Mouse (Mus musculus) cerebellum, postnatal 14 days (tissue): ENCODE measurements around the gene Igfbp7.

Experiments used
- DNase-seq, 2 experiments: peaks; one replicate each; pipeline ENCODE4 v3.0.0; 2021; ENCODE audit warnings: mixed read lengths in 2 of 2

Igfbp7 gene

DNA sequence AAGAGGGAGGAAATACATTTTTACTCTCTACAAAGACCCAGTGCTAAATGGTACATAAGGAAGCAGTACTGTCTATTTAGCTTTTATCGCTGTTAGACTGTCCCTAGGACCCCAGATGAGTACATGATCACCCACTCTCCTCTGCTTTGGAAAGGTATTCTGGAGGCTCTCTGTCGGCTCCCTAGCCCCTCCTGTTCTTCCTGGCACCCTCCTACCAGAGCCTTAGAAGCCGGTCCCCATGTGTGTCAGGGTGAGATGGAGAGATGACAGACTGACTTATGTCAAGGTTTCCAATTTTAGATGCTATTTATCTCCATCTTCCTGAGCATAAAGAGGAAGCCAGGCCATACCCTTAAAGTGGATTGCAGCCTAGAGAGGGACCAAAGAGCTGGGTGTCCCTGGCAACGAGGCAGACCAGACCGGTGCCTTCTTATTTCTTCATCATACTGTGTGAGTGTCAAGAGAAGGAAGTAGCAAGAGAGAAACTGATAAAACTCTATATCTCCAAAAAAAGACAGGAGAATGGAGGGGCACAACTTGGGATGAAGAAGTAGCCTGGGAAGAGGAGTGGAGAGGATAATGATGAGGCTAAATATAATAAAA, 2.3 kb downstream of the Igfbp7 start:
- no peak for DNase-seq

DNA sequence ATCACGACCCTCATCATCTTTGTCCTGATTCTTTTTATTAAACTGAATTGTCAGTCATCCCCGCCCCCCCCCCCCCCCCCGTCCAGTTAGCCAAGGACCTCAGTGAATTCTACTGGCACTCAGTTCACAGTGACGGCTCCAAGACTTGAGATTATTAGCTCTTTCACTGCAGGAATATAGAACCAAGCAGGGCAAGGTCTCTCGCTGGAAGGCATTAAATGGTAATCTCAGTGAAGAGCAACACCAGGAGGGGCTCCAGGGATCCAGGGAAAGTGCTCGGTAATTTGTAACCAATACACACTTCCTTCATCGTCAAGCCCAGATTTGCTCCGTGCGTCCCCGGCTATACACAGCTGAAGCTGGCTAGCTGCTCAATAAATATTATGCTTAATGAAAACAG, 2.9 kb downstream of the Igfbp7 start:
- DNase-seq = no peak

DNA sequence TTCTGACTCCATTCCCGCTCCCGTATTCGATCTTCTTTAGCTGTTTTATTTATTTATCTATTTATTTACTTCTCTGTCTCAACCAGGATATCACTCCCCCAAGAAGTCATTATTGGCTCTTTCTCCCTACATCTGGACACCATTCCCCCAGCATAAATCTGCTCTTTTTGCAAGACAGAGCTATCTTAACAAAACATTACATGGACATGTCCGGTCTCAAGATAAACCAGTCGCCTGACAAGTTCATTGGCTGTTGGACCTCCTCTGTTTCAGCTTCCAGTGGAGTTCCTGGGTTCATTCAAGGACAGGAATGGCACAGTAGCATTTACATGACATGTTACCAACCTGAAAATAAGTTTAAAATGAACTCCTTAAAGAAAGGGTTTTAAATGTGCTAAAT, 4.9 kb downstream of the Igfbp7 start:
- no peak for DNase-seq

GRCm38 (mm10) chr5:77402137-77402536, 5.7 kb downstream of the Igfbp7 start:
- no peak for DNase-seq

DNA sequence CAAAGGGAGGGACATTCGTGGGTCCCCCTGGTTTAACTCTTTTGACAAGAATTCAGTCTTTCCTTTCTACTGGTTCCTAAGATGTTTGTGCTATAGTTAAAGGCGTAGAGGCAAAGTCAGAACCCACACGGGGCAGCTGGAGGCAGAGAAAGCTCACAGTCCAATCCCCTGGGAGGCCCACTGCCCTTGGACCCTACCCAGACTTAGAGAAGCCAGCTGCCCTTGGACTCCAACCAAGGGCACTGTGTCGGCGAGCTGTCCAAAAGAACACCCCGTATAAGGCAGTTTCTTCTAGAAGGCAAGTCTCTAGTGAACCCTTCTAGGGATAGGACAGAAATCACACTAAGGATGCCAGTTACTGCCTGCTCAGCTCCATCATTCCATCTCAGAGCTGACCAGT, 7.0 kb downstream of the Igfbp7 start:
- DNase-seq = peak; percentile 9 to 16

DNA sequence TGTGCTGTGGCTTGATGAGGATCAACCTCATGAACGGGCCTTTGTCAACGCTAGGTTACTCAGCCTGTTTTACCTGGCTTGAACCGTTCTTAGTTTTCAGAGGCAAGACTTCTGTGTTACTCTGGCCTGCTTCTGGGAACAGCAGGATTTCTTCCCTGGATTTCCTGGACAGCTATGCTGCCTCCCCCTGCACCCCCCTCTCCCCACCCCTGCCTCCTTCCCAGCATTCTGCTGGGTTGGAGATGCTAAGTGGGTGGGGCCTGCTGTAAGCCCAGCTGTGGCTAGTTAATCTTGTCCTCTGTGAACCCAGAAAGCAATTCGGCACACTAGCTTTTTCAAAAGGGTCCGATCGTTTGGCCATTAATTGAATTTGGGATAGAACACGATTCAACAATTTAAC, 7.7 kb downstream of the Igfbp7 start:
- no peak for DNase-seq

DNA sequence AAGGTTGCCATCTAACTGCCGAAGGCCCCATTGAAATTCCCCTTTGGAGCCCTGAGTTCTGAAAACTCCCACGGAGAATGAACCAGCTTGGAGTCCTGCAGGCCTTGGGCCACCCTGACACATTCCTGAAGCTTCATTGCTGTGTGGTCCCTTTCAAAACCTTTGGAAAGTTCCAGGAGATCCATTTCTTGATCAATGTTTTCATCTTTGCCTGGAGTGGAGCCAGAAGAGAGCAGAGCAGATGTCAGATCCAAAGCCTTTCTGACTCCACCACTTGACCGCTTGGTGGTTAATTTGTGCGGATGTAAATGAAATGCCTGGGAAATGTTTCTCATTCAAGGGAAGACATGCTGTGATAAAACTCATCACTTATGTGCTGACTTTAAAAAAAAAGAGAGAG, 8.8 kb downstream of the Igfbp7 start:
- DNase-seq = no peak

DNA sequence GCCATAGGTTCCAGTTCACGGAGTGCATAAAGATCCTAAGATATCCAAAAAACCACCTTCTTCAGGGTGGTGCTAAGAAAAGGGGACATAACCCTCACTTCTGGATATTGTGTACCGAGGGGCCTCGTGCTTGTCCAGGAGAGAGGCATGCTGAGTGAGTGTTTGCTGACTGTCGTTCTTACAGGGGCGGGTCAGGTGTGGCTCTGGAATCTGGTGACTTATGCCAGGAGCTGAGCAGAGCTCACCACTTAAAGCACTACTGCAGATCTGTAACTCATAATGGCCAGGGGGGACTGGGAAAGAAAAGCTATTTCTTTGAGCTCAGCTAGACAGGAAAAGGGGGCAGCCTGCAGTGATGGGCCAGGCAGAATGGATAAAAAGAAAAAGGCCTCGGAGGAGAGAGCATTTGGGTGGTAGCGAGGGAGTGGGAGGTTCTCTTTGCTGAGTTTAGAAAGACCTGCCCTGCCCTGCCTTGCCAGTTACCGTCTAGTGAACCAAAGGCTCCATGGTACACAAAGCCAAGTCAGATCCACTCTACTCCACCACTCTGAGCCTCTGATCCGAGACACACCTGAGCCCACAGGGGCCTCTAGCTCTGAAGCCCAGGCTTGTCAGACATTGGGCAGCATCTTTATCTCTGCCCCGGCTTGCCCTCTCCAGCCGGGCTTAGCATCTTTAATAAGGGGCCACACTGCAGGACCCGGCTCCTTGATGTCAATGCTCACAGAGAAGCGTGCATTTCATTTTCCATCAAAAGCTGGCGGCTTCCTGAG, 9.4 kb downstream of the Igfbp7 start:
- no peak for DNase-seq

DNA sequence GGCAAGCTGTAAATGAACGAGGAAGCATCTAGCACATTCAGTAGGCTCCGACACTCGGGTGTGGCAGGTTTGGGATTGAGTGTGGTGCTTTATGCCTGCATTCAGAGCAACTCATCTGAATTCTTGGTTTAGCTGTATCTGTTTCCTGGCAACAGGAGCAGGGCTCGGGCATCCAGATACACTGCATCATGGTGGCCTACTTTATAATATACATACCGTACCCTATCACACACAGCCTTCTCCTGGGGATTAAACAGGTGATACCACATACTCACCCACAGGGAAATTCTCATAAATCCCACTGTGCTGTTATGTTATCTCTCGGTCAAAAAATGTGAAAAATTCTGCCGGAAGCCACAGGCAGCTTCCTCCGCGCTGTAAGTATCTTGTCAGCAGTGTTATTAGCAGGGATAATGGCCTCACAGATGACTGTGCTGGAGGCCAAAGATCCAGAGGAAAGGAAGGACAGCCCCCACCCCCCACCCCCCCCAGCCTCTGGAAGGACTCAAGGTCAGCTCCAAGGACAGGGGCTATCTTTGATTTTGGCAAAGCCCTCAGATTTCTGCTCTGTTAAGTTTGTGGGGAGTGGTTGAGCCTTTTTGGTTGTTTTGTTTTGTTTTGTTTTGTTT, 13.7 kb downstream of the Igfbp7 start:
- DNase-seq = no peak

DNA sequence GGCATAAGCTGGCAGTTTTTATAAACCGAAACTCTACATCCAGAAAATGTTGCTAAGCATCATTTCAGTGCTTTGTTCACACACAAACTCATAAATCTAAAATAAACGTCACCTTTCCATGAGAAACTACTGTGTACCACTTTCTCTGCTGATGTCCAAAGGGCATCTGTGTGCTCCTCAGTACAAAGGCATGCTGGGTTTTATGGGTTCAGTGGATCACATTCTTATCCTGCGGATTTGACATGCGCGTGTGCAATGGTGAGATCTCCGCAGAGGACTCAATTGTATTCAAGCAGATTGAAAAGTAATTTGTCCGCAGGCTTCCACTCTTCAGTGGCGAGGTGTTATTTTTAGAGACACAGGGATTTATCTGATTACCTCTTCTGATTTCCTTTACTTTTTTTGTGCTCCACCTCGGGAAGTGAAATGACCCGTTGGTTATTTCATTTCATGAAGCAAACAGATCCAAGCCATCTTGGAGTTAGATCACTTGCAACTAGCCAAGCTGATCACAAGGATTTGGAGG, 14.7 kb downstream of the Igfbp7 start:
- no peak for DNase-seq

GRCm38 (mm10) chr5:77390272-77390671, 17.6 kb downstream of the Igfbp7 start:
- DNase-seq = no peak

DNA sequence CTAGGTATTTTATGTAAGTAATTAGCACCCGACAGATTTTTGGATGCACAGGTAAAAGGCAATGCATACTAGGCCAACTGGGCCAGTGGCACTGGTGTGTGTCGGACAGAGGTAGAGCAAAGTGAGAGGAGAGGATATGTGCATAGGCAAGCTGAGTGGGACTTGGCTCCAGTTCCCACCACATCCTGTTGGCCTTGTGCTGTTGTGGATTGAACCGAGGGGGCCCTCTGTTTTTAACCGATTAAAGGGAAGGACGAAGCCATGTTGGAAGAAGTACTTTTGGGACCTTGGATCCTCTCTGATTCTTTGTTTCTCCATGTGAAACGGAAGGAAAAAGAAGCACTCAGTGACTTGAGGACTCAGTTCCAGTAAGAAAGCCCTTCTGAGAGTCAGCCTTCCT, 19.5 kb downstream of the Igfbp7 start:
- DNase-seq = no peak

- DNase-seq = no peak
Measured at GRCm38 (mm10) chr5:77387414-77387704, 20.5 kb downstream of the Igfbp7 start.

GRCm38 (mm10) chr5:77386596-77387413, 21.0 kb downstream of the Igfbp7 start:
- no peak for DNase-seq

GRCm38 (mm10) chr5:77385900-77386595, 21.8 kb downstream of the Igfbp7 start:
- no peak for DNase-seq

DNA sequence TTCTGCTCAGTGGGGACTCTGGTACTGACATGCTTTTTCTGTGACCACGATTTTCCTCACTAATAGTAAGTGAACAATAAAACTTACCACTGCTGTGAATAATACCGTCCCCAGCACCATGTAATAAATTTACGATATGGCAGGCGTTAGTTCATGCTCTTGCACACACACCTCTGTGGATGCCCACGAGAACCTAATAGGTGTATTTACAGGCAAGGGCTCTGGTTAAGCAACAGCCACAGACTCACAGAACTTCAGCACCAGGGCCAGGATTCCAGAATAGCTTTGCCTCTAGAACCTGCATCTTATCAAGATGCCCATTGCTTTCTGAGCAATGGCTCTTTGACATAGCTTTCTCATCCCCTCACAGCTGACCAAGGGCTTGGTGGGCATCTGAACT, 22.6 kb downstream of the Igfbp7 start:
- DNase-seq = no peak

GRCm38 (mm10) chr5:77384724-77385123, 23.1 kb downstream of the Igfbp7 start:
- no peak for DNase-seq

DNA sequence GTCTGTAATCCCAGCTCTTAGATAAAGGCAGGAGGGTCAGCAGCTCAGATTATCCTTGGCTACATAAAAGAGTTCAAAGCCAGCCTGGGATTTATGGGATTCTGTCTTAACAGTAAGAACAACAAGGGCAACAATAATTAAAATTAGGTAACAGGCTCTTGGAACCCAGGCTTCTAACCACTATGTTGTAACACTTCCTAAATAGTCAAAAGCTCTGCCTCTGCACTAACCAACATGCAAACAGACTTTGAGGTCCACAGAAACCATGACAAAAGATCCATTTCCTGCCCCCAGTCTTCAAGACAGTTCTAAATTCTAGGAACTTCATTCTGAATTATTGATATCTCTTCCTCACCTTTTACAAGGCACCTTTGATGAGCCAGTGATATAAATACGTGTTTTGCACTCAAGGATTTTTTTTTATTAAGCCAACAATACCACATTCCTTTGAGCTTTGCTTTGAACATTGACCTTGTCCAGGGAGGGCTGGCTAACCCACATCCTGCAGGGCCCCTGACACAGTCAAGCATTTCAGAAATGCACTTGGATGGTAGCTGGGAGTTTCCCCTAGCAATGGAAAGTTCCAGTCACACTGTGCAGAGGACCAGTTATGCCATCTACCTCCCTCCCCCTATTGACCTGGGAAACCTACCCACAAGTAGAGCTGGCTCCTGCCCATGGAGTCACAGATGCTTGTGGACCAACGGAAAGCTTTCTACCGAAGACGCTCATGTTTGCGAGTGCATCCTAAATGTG, 23.9 kb downstream of the Igfbp7 start:
- no peak for DNase-seq

DNA sequence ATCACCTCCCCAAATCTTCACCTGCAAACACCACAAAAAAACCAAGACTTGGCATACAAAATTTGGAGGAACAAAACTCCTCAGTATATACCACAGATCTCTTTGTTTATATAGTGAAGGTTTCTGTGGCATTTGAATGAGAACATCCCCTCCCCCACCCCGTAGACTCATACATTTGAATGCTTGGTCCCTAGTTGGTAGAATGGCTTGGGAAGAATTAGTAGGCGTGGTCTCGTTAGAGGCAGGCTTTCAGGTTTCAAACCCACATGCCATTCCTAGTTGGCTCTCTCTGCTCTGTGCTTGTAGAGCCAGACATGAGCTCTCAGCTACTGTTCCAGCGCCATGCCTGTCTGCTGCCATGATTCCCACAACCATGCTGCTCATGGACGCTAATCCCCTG, 26.2 kb downstream of the Igfbp7 start:
- no peak for DNase-seq

GRCm38 (mm10) chr5:77381283-77381682, 26.6 kb downstream of the Igfbp7 start:
- no peak for DNase-seq

DNA sequence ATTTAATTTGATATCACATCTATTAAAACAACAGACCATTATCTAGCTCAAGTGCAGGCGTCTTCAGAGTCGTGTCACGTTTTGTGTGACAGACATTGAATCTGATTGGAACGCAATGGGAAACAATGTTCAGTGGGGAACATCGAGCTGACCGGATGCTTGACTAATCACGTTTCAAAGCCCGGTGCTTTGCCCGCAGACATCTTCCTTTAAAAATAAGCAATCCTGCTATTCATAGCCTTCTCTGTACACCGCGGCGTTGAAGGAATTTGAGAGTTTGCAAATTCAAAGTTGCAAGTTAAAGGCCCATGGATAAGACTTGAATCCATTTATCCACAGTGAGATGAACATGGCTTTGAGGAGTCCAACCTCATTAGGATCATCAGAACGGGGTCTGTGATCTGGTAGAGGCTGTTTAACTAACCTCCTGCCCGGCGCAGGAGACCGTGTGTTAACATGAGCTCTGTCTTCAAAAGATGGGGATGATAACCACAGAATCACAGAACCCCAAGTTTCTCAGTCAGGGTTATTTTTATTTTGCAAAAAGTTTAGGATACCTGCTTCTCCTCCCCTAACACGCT, 27.4 kb downstream of the Igfbp7 start:
- DNase-seq = no peak
